Mouse (Mus musculus) neural tube, embryonic 15.5 days (tissue): ENCODE measurements at regions not wholly inside any gene's neighbourhood (a gene's known extent, or its start where the extent isn't known, plus 50 kb on each side); places are given as distances from the start of the nearest gene placed in this dataset.

ENCODE experiments used
- ATAC-seq: fragments of 200-750 bp; cut with Nextera tagmentation; 2 replicates; pipeline ENCODE4 v1.8.0; 2017; ENCODE audit warnings: mild to moderate bottlenecking, moderate TSS enrichment, moderate library complexity; ENCODE audit not compliant: low FRiP score
- H3K27ac ChIP-seq: fragments of 300-500 bp; sonication (generic); replicated peaks from 2 replicates; pipeline ENCODE4 v1.5.1; 2015; ENCODE audit warnings: mild to moderate bottlenecking, inconsistent platforms
- H3K27me3 ChIP-seq: fragments of 300-500 bp; sonication (generic); replicated peaks from 2 replicates; pipeline ENCODE4 v1.6.1; 2015; ENCODE audit warnings: inconsistent platforms
- H3K36me3 ChIP-seq: fragments of 300-500 bp; sonication (generic); 2 replicates; pipeline ENCODE4 v1.6.1; 2015; ENCODE audit warnings: inconsistent platforms
- H3K4me1 ChIP-seq: fragments of 300-500 bp; sonication (generic); 2 replicates; pipeline ENCODE4 v1.6.1; 2015; ENCODE audit warnings: inconsistent platforms
- H3K4me2 ChIP-seq: fragments of 300-500 bp; sonication (generic); 2 replicates; pipeline ENCODE4 v1.6.1; 2015; ENCODE audit warnings: inconsistent platforms, mild to moderate bottlenecking, moderate library complexity
- H3K4me3 ChIP-seq: fragments of 300-500 bp; sonication (generic); replicated peaks from 2 replicates; pipeline ENCODE4 v1.5.1; 2015; ENCODE audit warnings: mild to moderate bottlenecking, inconsistent platforms
- H3K9ac ChIP-seq: fragments of 300-500 bp; sonication (generic); replicated peaks from 2 replicates; pipeline ENCODE4 v1.6.1; 2015; ENCODE audit warnings: mild to moderate bottlenecking, inconsistent platforms
- H3K9me3 ChIP-seq: fragments of 300-500 bp; sonication (generic); replicated peaks from 2 replicates; pipeline ENCODE4 v1.6.1; 2016; ENCODE audit warnings: inconsistent platforms
- WGBS: fragments of 180-500 bp; shearing (Covaris S2); methylation state at CpG from one replicate; pipeline ENCODE4 v1.1.7; 2015; ENCODE audit warnings: mixed read lengths; 5-methylcytosine and 5-hydroxymethylcytosine counted together

DNA sequence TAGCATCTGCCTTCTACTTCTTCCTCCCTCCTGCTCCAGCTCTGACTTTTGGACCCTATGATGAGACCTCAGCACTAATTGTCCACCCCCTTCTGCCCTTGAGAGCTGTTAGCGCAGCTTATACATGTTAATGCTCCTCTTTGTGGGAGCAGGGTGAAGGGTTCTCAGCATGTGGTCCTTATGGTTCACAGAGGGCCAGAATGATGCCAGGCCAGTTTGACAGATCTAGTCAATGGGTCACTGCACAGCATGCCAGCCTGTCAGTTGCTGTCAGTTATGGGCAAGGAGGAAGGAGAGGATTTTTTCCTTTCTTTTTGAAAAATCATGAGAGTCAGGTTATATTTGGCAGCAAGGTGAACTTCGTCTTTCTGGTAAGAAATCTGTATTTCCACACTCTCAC is 68.4 kb downstream of the 4931417E11Rik start:
- ATAC-seq = no peak
- WGBS = 85% methylated on average over 2 of the region's 2 CpGs
- H3K9ac ChIP-seq = no peak overlapping the region
- no peaks in the 10 kb centered on the region for H3K4me1 ChIP-seq
- no peaks in the 10 kb centered on the region for H3K36me3 ChIP-seq
- H3K4me3 ChIP-seq = no peak overlapping the region
- H3K27ac ChIP-seq = no peak overlapping the region
- no peaks in the 10 kb centered on the region for H3K27me3 ChIP-seq
- no peak overlapping the region for H3K4me2 ChIP-seq
- no peaks in the 10 kb centered on the region for H3K9me3 ChIP-seq

DNA sequence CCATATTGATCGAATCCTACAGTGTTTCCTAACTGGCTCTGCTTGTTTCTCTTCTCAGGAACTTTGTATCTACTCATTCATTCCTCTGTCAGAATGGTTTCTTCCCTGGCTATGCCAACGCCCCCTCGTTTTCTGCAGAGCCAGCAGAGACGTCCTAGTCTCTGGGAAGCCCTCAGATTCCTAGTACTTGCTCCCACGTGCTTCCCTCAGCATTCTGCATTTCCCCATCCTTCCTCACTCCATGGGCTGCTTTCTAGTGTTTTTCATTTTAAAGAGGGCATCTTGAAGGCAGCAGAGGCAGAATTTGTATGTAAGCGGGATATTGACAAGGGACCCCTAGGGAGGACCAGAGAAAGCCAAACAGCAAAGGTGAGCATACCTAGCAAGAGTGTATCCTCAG is 80.2 kb downstream of the 4931417E11Rik start:
- H3K4me3 ChIP-seq = no peak overlapping the region
- H3K9ac ChIP-seq = no peak overlapping the region
- H3K4me1 ChIP-seq = no peaks in the 10 kb centered on the region
- no peaks in the 10 kb centered on the region for H3K9me3 ChIP-seq
- no peaks in the 10 kb centered on the region for H3K27me3 ChIP-seq
- WGBS = 81% methylated on average over 6 of the region's 6 CpGs
- no peak overlapping the region for H3K4me2 ChIP-seq
- no peak overlapping the region for H3K27ac ChIP-seq
- ATAC-seq = no peak
- H3K36me3 ChIP-seq = no peaks in the 10 kb centered on the region

DNA sequence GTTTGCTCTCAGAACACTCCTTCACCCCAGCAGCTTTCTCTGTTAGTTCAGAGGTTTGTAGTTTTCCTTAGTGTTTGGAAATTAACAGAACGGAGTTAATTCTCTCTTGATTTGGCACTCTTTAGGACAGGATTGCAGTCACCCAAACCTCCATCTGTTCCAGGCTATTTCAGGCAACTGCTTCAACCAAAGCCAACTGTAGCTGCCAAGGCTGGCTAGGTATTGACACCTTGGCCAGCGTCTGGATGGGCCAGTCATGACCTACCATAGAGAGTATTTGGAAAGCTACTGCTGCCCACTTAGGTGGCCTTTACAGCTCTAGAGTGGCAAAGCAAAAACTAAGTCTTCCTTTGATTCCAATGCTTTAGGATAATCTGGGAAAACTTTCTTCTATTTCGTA is 83.2 kb downstream of the 4931417E11Rik start:
- Histone ChIP-seq H3K9ac (no peak overlapping the region), H3K27ac (no peak overlapping the region), H3K4me1 (no peaks in the 10 kb centered on the region), H3K9me3 (no peaks in the 10 kb centered on the region), H3K27me3 (no peaks in the 10 kb centered on the region), H3K36me3 (no peaks in the 10 kb centered on the region), H3K4me3 (no peak overlapping the region), H3K4me2 (no peak overlapping the region)
- no peak for ATAC-seq
- 93% methylated on average over 3 of the region's 3 CpGs for WGBS

GRCm38 (mm10) chr6:73379825-73380224 is 89.6 kb downstream of the 4931417E11Rik start:
- no peak overlapping the region for H3K9ac ChIP-seq
- H3K4me1 ChIP-seq = no peaks in the 10 kb centered on the region

GRCm38 (mm10) chr6:73377884-73378283 is 91.6 kb downstream of the 4931417E11Rik start:
- no peaks in the 10 kb centered on the region for H3K36me3 ChIP-seq
- H3K4me2 ChIP-seq = no peak overlapping the region
- no peaks in the 10 kb centered on the region for H3K4me1 ChIP-seq
- H3K4me3 ChIP-seq = no peak overlapping the region
- ATAC-seq = no peak
- no peaks in the 10 kb centered on the region for H3K27me3 ChIP-seq
- 92% methylated on average over 8 of the region's 8 CpGs for WGBS
- H3K9ac ChIP-seq = no peak overlapping the region
- H3K9me3 ChIP-seq = no peaks in the 10 kb centered on the region
- no peak overlapping the region for H3K27ac ChIP-seq

More at GRCm38 (mm10) chr6:73379825-73380224, 89.6 kb downstream of the 4931417E11Rik start:
- H3K4me2 ChIP-seq = no peak overlapping the region
- 86% methylated on average over 5 of the region's 5 CpGs for WGBS
- no peak overlapping the region for H3K27ac ChIP-seq
- no peak overlapping the region for H3K4me3 ChIP-seq
- H3K27me3 ChIP-seq = no peaks in the 10 kb centered on the region
- no peak for ATAC-seq
- no peaks in the 10 kb centered on the region for H3K36me3 ChIP-seq
- no peaks in the 10 kb centered on the region for H3K9me3 ChIP-seq

DNA sequence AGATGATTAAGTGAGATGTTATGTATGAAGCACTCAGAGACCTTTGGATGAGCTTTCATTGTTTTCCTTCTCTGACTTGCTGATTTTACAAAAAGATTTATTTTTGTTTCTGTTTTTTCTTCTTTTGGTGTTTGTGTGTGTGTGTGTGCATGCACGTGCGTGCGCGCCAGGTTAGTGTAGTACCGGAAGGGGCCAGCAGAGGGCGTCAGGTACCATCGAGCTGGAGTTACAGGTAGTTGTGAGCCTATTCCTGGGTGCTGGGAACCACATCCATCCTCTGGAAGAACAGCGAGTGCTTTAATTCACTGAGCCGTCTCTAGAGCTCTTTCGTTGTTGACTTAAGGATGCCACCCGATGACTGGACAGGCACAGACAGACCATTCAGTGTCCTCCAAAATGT is 93.2 kb downstream of the 4931417E11Rik start:
- H3K27me3 ChIP-seq = no peaks in the 10 kb centered on the region
- no peaks in the 10 kb centered on the region for H3K9me3 ChIP-seq
- no peaks in the 10 kb centered on the region for H3K36me3 ChIP-seq
- ATAC-seq = no peak
- no peak overlapping the region for H3K4me2 ChIP-seq
- no peak overlapping the region for H3K4me3 ChIP-seq
- H3K4me1 ChIP-seq = no peaks in the 10 kb centered on the region
- no peak overlapping the region for H3K27ac ChIP-seq
- H3K9ac ChIP-seq = no peak overlapping the region
- whole genome bisulfite sequencing = 95% methylated on average over 11 of the region's 11 CpGs

DNA sequence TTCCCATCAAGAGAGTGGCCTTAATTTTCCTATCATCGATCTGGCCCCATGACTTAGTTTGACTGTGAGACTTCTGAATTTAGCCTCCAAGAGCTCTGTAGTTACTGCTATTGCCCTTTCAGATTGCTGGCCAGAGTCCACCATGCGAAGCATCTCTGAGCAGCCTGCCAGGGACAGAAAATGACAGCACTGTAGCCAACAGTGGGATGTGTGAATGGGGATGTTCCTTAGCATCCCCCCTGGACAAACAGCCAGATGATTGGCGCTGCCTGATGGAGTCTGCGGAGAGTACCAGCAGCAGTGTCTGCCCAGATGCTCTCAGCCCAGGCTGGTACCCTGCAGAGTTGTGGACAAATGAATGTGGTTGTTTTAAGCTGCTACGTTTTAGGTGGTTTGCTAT is 96.6 kb downstream of the 4931417E11Rik start:
- no peak overlapping the region for H3K4me3 ChIP-seq
- no peak overlapping the region for H3K9ac ChIP-seq
- H3K4me1 ChIP-seq = peaks cover 10% of the 10 kb centered on the region
- no peaks in the 10 kb centered on the region for H3K36me3 ChIP-seq
- H3K9me3 ChIP-seq = no peaks in the 10 kb centered on the region
- H3K4me2 ChIP-seq = no peak overlapping the region
- no peak overlapping the region for H3K27ac ChIP-seq
- no peaks in the 10 kb centered on the region for H3K27me3 ChIP-seq
- ATAC-seq = no peak
- 73% methylated on average over 5 of the region's 5 CpGs for WGBS

DNA sequence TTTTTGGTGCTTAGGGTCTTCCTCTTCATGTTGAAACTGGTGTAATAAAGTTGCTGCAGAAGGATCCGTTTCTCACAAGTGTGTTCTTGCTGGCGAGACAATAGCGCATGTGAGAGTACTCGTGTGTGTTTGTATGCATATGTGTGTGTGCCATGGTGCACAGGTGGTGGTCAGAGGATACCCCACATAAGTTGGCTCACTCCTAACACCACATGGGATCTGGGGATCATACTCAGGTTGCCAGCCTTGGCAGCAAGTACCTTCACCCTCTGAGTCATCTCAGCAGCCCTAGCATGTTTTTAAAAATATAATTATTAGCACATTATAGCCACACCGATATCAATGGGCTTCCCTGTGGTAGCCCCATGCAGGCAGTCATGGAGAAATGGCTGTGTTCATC is 97.6 kb downstream of the 4931417E11Rik start:
- no peak for ATAC-seq
- WGBS = 92% methylated on average over 5 of the region's 5 CpGs

DNA sequence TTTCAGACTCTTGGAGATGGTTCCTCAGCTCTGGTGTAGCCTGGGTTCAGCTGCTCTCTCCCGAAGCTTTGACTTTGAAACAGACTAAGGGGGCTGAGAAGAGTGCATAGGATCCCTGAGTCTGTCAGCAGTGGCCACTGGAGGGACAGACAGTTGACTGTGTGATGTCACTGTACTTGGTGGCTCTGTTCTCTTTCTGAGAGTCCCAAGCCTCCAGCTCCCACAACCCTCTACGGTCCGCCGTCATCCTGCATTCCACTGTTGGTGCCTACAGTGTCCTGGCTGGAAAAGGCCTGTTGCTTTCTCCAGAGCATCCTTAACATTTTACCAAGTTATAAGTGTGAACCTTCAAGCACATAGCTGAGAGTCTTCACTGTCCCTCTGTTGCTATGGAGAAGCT is 98.6 kb downstream of the 4931417E11Rik start:
- no peak overlapping the region for H3K4me2 ChIP-seq
- H3K4me3 ChIP-seq = no peak overlapping the region
- H3K9me3 ChIP-seq = no peaks in the 10 kb centered on the region
- ATAC-seq = no peak
- no peak overlapping the region for H3K27ac ChIP-seq
- WGBS = 91% methylated on average over 4 of the region's 4 CpGs
- H3K9ac ChIP-seq = no peak overlapping the region
- no peaks in the 10 kb centered on the region for H3K27me3 ChIP-seq
- no peaks in the 10 kb centered on the region for H3K36me3 ChIP-seq
- peaks cover 10% of the 10 kb centered on the region for H3K4me1 ChIP-seq

More for the DNA sequence above, 97.6 kb downstream of the 4931417E11Rik start:
- H3K36me3 ChIP-seq = no peaks in the 10 kb centered on the region
- peaks cover 10% of the 10 kb centered on the region for H3K4me1 ChIP-seq
- no peak overlapping the region for H3K27ac ChIP-seq
- no peak overlapping the region for H3K4me2 ChIP-seq
- no peak overlapping the region for H3K9ac ChIP-seq
- H3K9me3 ChIP-seq = no peaks in the 10 kb centered on the region
- no peak overlapping the region for H3K4me3 ChIP-seq
- no peaks in the 10 kb centered on the region for H3K27me3 ChIP-seq

- H3K4me3 ChIP-seq = no peak overlapping the region; the same call in 1 of the 2 replicates
These were observed 100.7 kb downstream of the 4931417E11Rik start for GRCm38 (mm10) chr6:73368836-73369141.

DNA sequence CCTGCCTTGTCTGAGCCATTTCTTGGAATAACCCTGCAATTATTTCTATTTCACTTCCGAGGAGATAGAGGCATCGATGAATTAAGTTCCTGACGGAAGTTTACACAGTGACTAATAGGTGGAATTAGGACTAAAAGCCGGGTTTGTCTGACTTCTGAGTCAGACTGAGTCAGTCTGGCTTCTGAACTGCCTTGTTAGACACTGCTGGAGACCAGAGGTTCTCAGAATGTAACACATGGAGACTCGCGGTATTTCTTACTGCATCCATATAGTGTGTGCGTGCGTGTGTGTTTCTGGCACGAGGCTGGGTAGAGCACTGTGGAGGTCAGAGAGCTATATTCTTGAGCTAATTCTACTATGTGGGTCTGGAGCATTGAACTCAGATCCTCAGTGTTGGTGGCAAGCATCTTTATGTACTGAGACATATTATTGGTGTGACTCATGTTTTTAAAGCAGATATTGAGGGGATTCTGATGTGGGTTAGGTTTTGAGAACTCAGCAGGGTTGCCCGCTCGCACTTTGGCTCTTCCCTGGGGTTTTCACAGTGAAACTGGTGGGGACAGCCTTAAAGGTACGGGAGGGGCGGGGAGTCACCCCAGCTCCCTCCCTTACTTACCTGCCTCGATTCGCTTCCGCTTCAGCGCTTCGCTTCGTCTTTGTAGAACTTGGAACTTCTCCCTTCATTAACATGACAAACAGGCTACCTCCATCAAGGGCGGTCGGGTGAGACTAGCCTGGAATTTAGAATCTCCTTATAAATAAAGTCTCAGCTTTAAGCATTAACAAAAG is 101.2 kb downstream of the 4931417E11Rik start:
- Histone ChIP-seq H3K9me3 (no peaks in the 10 kb centered on the region), H3K4me2 (peak overlapping the region; percentile 43), H3K4me3 (no peak overlapping the region; the same call in 1 of the 2 replicates), H3K9ac (no peak overlapping the region), H3K36me3 (no peaks in the 10 kb centered on the region), H3K4me1 (peaks cover 10% of the 10 kb centered on the region), H3K27me3 (no peaks in the 10 kb centered on the region), H3K27ac (no peak overlapping the region)
- ATAC-seq = peak; percentile 58; the same call in 1 of the 2 replicates
- 14% methylated on average over 21 of the region's 21 CpGs for WGBS

More at GRCm38 (mm10) chr6:73368836-73369141, 100.7 kb downstream of the 4931417E11Rik start:
- Histone ChIP-seq H3K27me3 (no peaks in the 10 kb centered on the region), H3K9me3 (no peaks in the 10 kb centered on the region), H3K36me3 (no peaks in the 10 kb centered on the region), H3K27ac (no peak overlapping the region), H3K9ac (no peak overlapping the region), H3K4me2 (peak overlapping the region; percentile 43), H3K4me1 (peaks cover 10% of the 10 kb centered on the region)
- 15% methylated on average over 6 of the region's 6 CpGs for WGBS
- ATAC-seq = no peak

DNA sequence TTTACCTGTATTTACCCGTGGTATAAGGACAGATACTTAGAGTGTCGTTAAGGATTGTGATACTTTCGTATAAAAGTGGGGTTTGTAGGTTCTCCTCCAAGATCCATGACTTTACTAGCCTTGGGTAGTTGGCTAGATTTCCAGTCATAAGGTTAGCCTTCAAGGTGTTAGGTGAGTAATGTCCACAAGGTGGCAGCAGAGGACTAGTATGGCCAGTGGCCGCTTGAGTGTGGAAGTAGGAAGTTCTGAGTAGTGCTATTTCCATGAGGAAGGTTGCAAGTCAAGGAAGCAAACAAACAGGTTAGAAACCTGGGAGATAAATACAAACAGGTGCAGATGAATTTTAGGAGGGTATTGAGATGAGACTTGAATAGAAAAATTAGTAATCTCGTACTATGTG is 101.9 kb downstream of the 4931417E11Rik start:
- Histone ChIP-seq H3K27ac (no peak overlapping the region), H3K9me3 (no peaks in the 10 kb centered on the region), H3K4me1 (peaks cover 10% of the 10 kb centered on the region), H3K27me3 (no peaks in the 10 kb centered on the region), H3K4me2 (peak overlapping the region; percentile 43; the same call in 1 of the 2 replicates), H3K9ac (no peak overlapping the region), H3K36me3 (no peaks in the 10 kb centered on the region), H3K4me3 (no peak overlapping the region)
- peak; percentile 61; the same call in 1 of the 2 replicates for ATAC-seq
- WGBS = 6% methylated on average over 5 of the region's 5 CpGs
